In the genomic region with DNA sequence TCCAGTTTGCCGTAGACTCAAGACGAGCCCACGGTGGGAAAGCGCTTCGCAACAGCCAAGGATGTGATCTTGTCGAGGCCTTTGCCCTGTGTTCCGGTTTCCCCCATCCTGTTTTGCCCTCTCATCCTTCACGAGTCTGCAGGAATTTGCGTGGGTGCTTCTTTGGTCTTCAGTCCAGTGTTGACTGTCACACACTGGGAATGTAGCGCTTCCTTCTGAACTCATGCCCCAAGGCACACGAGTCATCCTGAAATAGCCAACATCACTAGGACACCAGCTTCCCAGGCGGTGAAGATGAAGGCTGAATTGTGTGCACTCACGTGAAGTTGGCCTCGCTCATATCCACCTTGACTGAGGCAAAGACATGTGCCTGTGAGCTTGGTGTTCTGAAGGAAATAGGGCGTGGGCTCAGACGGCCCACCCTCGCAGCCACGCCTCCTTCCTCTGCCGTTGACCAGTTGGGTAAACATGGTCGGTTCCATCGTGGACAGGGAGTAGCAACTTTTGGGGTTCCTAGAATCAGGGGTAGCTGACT, we compare ENCODE assay signal across 21 mouse cellular contexts. TPM values are rescaled to one million over a fixed set of nuclear protein-coding genes. Genes with fewer than 3 reads are reported as not detected.
DNase-seq lines count a peak whose midpoint lies in the region; TF ChIP-seq lines count a peak whose summit lies in the region.
"Had no signal": no experiment of that assay in that cellular context is flagged by ENCODE, and none has a peak within 500 bp of the region (broad histone marks: within the 10 kb centered on the region; RNA-seq: fewer than 3 reads in every experiment).

No protein-coding gene starts in this region.

- TF ChIP-seq POLR2A in kidney, adult 2 months (IDR thresholded peaks at IDR 0.05; ENCODE audit: low read depth, low read length), result no peak

- no peak overlapping the region for H3K4me3 ChIP-seq in kidney, adult 2 months (ENCODE audit: insufficient read depth, low read depth, low read length)
- peak overlapping the region; percentile 45 for H3K4me3 ChIP-seq in E14TG2a.4 (replicated peaks; ENCODE audit: low read length)
- H3K4me3 ChIP-seq: embryonic facial prominence, embryonic 12.5 days; forebrain, embryonic 15.5 days; heart, adult 2 months; heart, embryonic 15.5 days had no signal

- H3K36me3 ChIP-seq in kidney, adult 2 months (ENCODE audit: control insufficient read depth, insufficient read depth, low read length), result no peaks in the 10 kb centered on the region
- no peaks in the 10 kb centered on the region for H3K36me3 ChIP-seq in E14TG2a.4 (ENCODE audit: insufficient read depth, low read length)
- H3K36me3 ChIP-seq: embryonic facial prominence, embryonic 12.5 days; forebrain, embryonic 15.5 days; G1E; heart, embryonic 15.5 days had no signal

- no peak for TF ChIP-seq CTCF in kidney, adult 2 months (conservative IDR thresholded peaks at IDR 0.05; ENCODE audit: insufficient read depth, insufficient read length, low read depth, low read length)
- no peak for TF ChIP-seq CTCF in E14TG2a.4 (conservative IDR thresholded peaks at IDR 0.05; ENCODE audit: low read length)

- H3K4me1 ChIP-seq in kidney, adult 2 months (ENCODE audit: control insufficient read depth, insufficient read depth, low read length), result 0 out of 2 replicates have a peak, but pooled peaks cover 10% of the 10 kb centered on the region
- H3K4me1 ChIP-seq in E14TG2a.4 (replicated peaks; ENCODE audit: low read depth, low read length), result peaks cover 11% of the 10 kb centered on the region

- 62% methylated on average over 21 of the region's 21 CpGs for WGBS in kidney, adult 2 months

- DNase-seq in kidney, adult 2 months, result no peak
- no peak for DNase-seq in kidney, postnatal 25 days
- peak; percentile 77 for DNase-seq in 3T3-L1 (ENCODE audit: low read depth, low spot score)
- DNase-seq in R1 (ENCODE audit: low read depth, low spot score), result peak; percentile 47
- DNase-seq in left cerebral cortex, postnatal 10 days (ENCODE audit: extremely low spot score in 1 of 2, low spot score in 2 of 2), result no peak
- DNase-seq in left cerebral cortex, adult 11 months (ENCODE audit: low spot score), result no peak
- no peak for DNase-seq in liver
- DNase-seq: adrenal gland, postnatal 10 days; cerebellum, adult 11 months; cerebellum, adult 8-10 months; cerebellum, postnatal 14 days; gastrocnemius, postnatal 14 days; heart, adult 2 months; heart, postnatal 14 days had no signal

- intact Hi-C loops in left cerebral cortex, postnatal 10 days (cut with DNase I), result no loop called here

- peak overlapping the region; percentile 65 for H3K27ac ChIP-seq in kidney, adult 2 months (ENCODE audit: insufficient read depth, low read depth, low read length)
- H3K27ac ChIP-seq: embryonic facial prominence, embryonic 12.5 days; forebrain, embryonic 15.5 days; heart, adult 2 months; heart, embryonic 15.5 days; hindbrain, embryonic 14.5 days had no signal

- H3K27me3 ChIP-seq in kidney, adult 2 months (replicated peaks; ENCODE audit: control insufficient read depth, insufficient read depth, low read length), result no peaks in the 10 kb centered on the region
- peaks cover 2% of the 10 kb centered on the region; the same call in 1 of the 2 replicates for H3K27me3 ChIP-seq in E14TG2a.4 (ENCODE audit: insufficient read depth, low read length)
- H3K27me3 ChIP-seq: embryonic facial prominence, embryonic 12.5 days; forebrain, embryonic 15.5 days; heart, embryonic 15.5 days; Patski had no signal

- no peaks in the 10 kb centered on the region for H3K9me3 ChIP-seq in E14TG2a.4 (ENCODE audit: low read length)
- H3K9me3 ChIP-seq: embryonic facial prominence, embryonic 12.5 days; forebrain, embryonic 15.5 days; G1E; heart, embryonic 15.5 days had no signal

RNA-seq across cellular contexts. Expression of gene Dhx8, which starts 12.7 kb away (rescaled TPM):
- 9.8 and 10.6 TPM in 2 replicates for polyA plus RNA-seq in kidney, adult 2 months (2012; rRNA removed)
- 10 to 100 TPM; 32.8 to 34.5 TPM for total RNA-seq in left cerebral cortex, postnatal 10 days (2021)

RNA-seq across cellular contexts. Expression of gene Arl4d, which starts 54.7 kb away (rescaled TPM):
- 23.1 and 27.2 TPM in 2 replicates for polyA plus RNA-seq in kidney, adult 2 months (2012; rRNA removed)
- total RNA-seq in left cerebral cortex, postnatal 10 days (2021), result 10 to 100 TPM; 25.3 to 26.0 TPM

Comparison
In these comparisons a context has a peak if more than half of its experiments do, and no peak if none do; other contexts are left out.
1. DNase-seq: peak in 3T3-L1 (single experiment) and R1 (single experiment); none in kidney, adult 2 months (single experiment), kidney, postnatal 25 days (0 of 2), left cerebral cortex, postnatal 10 days (0 of 2), left cerebral cortex, adult 11 months (single experiment) and liver (single experiment).